Mouse (Mus musculus): ENCODE data around the gene Dgkd. TPM values are rescaled to one million over a fixed set of nuclear protein-coding genes. Genes with fewer than 3 reads are reported as not detected.
"Not testable (repeated sequence)": the region's sequence is repeated elsewhere in the genome, so short reads cannot be mapped to it uniquely, and the experiment has no call there.

Dgkd gene
- polyA plus RNA-seq (2015; fragmentation: Nextera tagmentation; extraction: Ambion mirVana), result 38.2 and 41.8 TPM in 2 replicates

DNA sequence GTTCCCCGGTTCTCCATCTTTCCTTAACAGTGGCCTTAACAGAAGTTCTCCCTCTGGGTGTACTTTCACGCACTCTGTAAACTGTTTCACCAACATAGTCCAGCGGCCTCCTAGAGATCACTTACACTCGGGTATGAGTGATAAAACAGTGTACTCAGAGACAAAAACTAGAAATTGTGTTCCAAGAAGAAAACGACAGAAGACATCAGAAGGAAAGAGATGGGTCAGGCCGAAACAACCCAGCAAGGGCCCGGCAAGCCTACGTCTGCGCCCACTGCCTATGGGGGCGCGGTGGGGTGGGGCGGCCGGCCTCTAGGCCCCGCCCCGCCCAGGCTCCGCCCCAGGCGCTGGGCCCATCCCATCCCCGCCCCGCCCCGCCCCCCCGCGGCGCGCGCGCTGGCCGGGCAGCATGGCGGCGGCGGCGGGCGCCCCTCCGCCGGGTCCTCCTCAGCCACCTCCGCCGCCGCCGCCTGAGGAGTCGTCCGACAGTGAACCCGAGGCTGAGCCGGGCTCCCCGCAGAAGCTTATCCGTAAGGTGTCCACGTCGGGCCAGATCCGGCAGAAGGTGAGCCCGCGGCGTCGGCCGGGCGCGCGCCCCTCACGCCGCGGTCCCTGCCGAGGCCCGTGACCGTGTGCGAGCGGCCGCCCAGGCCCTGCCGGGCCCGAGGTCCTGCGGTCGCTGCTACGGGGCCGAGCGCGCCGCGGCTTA, at the start of gene Dgkd:
Dgkd (plus strand) TSS at position 396 of the 709 bp plus-strand sequence.
- H3K36me3 ChIP-seq, result no peaks in the 10 kb centered on the region
- no peaks in the 10 kb centered on the region for H3K9me3 ChIP-seq
- H3K27ac ChIP-seq (replicated peaks), result peak within 1 kb of the TSS; percentile 83
- peak within 1 kb of the TSS; percentile 73 for H3K4me2 ChIP-seq
- H3K4me3 ChIP-seq, result peak within 1 kb of the TSS; percentile 98
- no peaks in the 10 kb centered on the region for H3K27me3 ChIP-seq
- H3K4me1 ChIP-seq (replicated peaks), result peaks cover 44% of the 10 kb centered on the region
- 1% methylated on average over 59 of the region's 74 CpGs for WGBS
- H3K9ac ChIP-seq, result peak within 1 kb of the TSS; percentile 97
- ATAC-seq (ENCODE audit: low read depth), result peak; percentile 96

DNA sequence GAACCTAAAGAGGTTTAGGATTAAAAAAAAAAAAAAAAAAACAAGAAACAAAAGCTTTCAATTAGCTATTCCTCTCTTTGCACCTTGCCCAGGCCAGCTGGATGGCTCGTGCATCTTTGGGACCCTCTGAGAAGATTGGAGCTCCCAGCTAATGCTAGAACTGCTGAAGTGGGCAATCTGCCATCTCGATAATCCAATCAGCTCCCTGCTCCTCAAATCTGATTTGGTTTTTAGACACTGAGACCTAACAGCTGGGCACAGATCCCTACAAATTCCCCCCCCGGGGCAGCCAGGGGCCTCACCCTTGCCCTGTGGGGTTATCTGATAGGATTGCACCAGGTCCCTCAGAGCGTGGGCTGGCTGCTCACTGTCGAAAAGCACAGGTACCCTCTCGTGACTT, 49.5 kb upstream of the Dgkd start, which contains the start of gene Sag:
Sag (plus strand) TSS at position 105 of the 400 bp plus-strand sequence.
- Histone ChIP-seq H3K4me1 (replicated peaks) (no peaks in the 10 kb centered on the region), H3K4me2 (no peak within 1 kb of the TSS), H3K27ac (replicated peaks) (no peak within 1 kb of the TSS), H3K9ac (no peak within 1 kb of the TSS), H3K4me3 (no peak within 1 kb of the TSS), H3K27me3 (no peaks in the 10 kb centered on the region), H3K9me3 (no peaks in the 10 kb centered on the region), H3K36me3 (no peaks in the 10 kb centered on the region)
- no peak for ATAC-seq (ENCODE audit: low read depth)
- whole genome bisulfite sequencing, result 85% methylated on average over 6 of the region's 6 CpGs

DNA sequence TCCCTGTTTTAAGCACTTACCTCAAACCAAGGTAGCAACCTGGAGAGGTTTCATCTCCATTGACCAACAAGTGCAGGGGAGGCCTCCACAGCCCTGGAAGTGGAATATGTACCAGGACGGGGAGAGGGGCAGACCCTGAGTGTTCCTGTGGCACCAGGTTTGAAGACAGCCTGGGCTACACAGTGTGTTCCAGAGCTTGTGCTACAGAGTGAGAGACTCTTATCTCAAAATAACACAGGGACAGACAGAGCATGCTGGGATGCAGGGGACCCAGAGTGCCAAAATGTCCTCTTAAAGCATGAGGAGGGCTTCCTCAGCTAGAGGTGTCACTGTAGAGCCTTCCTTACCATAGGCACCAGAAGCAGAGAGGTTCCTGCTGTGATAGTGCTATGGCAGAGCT, 45.3 kb upstream of the Dgkd start:
- Histone ChIP-seq H3K27ac (replicated peaks) (no peak overlapping the region), H3K4me1 (replicated peaks) (no peaks in the 10 kb centered on the region), H3K9me3 (no peaks in the 10 kb centered on the region), H3K27me3 (no peaks in the 10 kb centered on the region), H3K9ac (no peak overlapping the region), H3K36me3 (no peaks in the 10 kb centered on the region), H3K4me3 (no peak overlapping the region), H3K4me2 (no peak overlapping the region)
- no peak for ATAC-seq (ENCODE audit: low read depth)
- 82% methylated on average over 1 of the region's 1 CpGs for WGBS

DNA sequence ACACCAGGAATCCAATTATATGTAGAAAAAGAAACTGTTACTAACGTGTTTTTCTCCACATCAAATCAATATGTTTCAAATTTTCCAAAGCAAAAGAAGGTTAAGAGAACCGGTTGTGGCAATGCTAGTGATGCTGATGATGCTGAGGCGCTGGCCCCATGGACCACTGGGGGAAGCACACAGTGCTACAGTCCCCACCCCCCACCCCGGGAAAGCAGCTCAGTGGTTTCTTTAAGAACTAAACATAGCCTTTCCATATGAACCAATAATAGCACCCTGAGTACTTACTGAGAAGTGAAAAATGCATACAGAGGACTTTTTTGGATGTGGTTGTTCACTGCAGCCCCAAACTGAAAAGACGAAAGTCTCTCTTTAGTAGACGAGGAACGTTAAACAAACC, 41.7 kb upstream of the Dgkd start:
- no peak overlapping the region for H3K4me3 ChIP-seq
- no peaks in the 10 kb centered on the region for H3K36me3 ChIP-seq
- H3K27me3 ChIP-seq, result no peaks in the 10 kb centered on the region
- no peak overlapping the region for H3K9ac ChIP-seq
- H3K4me1 ChIP-seq (replicated peaks), result no peaks in the 10 kb centered on the region
- no peak for ATAC-seq (ENCODE audit: low read depth)
- H3K27ac ChIP-seq (replicated peaks), result no peak overlapping the region
- no peak overlapping the region for H3K4me2 ChIP-seq
- 92% methylated on average over 7 of the region's 7 CpGs for WGBS
- no peaks in the 10 kb centered on the region for H3K9me3 ChIP-seq

DNA sequence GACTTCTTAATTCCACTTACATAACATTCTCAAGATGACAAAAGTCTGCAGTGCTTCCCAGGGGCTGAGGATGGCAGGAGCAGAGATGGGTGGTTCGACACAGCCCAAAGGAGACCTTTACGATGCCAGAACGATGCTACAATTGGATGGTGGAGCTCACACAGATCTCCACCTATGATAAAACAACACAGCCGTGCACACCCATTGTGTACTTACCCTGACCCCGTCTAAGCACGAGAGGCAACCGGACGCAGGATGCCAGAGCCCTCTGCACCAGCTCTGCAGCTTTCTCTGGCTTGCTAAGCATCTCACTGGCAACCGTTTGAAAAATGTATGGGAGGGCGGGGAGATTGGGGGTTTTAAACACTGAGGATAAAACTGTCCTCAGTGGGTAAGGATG, 41.0 kb upstream of the Dgkd start:
- 79% methylated on average over 10 of the region's 10 CpGs for WGBS
- Histone ChIP-seq H3K9ac (no peak overlapping the region), H3K4me1 (replicated peaks) (no peaks in the 10 kb centered on the region), H3K27me3 (no peaks in the 10 kb centered on the region), H3K4me3 (no peak overlapping the region), H3K27ac (replicated peaks) (no peak overlapping the region), H3K4me2 (no peak overlapping the region), H3K36me3 (no peaks in the 10 kb centered on the region), H3K9me3 (no peaks in the 10 kb centered on the region)
- no peak for ATAC-seq (ENCODE audit: low read depth)

DNA sequence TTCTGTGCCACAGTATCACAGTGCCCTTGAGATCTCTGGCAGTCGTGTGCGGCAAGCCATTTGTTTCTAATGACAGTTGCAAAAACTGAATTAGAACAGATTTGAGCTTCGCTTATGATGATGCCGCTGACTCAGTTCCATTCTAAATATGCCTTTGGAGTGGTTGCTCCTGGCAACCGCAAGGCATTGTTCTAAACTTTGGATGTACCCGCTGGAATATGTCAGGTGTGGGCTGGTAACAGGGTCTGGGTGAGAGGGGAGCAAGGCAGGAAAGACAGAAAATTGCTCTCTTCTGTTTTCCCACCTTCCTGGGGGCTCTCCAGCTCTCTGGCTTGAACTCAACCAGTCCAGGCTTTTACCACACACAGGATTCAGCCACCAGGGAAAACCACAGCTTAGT, 39.9 kb upstream of the Dgkd start:
- H3K9me3 ChIP-seq, result no peaks in the 10 kb centered on the region
- no peak overlapping the region for H3K4me3 ChIP-seq
- 83% methylated on average over 6 of the region's 6 CpGs for WGBS
- no peak overlapping the region for H3K9ac ChIP-seq
- H3K36me3 ChIP-seq, result no peaks in the 10 kb centered on the region
- H3K27me3 ChIP-seq, result no peaks in the 10 kb centered on the region
- ATAC-seq (ENCODE audit: low read depth), result no peak
- no peak overlapping the region for H3K4me2 ChIP-seq
- no peak overlapping the region for H3K27ac ChIP-seq (replicated peaks)
- no peaks in the 10 kb centered on the region for H3K4me1 ChIP-seq (replicated peaks)

DNA sequence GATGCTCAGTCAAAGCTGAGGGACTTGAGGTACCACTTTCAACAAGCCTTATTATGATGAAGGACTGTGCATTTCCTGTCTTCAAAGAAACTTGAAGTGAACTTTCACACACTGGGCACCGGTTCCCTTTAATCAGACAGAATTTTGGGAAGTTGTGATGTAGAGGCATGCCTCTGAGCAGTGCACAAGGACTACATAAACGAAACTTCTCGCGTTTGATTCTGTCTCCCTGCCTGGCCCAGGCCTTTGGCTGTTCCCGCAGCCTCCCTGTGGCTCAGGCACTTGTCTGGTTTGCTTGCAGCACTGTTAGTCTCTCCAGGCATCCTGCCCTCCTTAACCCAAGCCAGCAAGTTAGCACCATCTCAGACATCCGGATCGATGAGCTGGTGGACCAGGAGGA, 39.4 kb upstream of the Dgkd start:
- Histone ChIP-seq H3K27me3 (no peaks in the 10 kb centered on the region), H3K4me3 (no peak overlapping the region), H3K9me3 (no peaks in the 10 kb centered on the region), H3K4me2 (no peak overlapping the region), H3K36me3 (no peaks in the 10 kb centered on the region), H3K4me1 (replicated peaks) (no peaks in the 10 kb centered on the region), H3K9ac (no peak overlapping the region), H3K27ac (replicated peaks) (no peak overlapping the region)
- 74% methylated on average over 7 of the region's 7 CpGs for WGBS
- ATAC-seq (ENCODE audit: low read depth), result no peak

DNA sequence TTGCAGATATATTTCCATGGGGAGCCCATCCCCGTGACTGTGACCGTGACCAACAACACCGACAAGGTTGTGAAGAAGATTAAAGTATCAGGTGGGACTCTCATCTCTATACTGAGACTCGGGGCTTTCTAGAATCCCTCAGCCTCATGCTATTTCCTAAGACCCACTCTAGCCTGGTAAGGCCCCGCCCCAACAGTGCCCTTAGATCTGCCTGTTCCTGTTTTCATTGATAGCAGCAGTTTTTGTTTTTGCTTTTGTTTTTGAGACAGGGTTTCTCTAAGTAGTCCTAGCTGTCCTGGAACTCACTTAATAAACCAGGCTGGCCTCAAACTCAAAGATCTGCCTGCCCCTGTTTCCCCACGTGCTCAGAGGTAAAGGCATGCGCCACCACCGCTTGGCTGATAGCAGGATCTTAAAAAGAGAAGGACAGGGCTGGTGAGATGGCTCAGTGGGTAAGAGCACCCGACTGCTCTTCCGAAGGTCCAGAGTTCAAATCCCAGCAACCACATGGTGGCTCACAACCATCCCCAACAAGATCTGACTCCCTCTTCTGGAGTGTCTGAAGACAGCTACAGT, 28.6 kb upstream of the Dgkd start:
- no peak overlapping the region for H3K27ac ChIP-seq (replicated peaks)
- 86% methylated on average over 10 of the region's 10 CpGs for WGBS
- H3K4me1 ChIP-seq (replicated peaks), result 0 out of 2 replicates have a peak, but pooled peaks cover 3% of the 10 kb centered on the region
- H3K27me3 ChIP-seq, result no peaks in the 10 kb centered on the region
- H3K4me3 ChIP-seq, result no peak overlapping the region
- no peak overlapping the region for H3K4me2 ChIP-seq
- H3K9me3 ChIP-seq, result no peaks in the 10 kb centered on the region
- ATAC-seq (ENCODE audit: low read depth), result no peak
- no peaks in the 10 kb centered on the region for H3K36me3 ChIP-seq
- H3K9ac ChIP-seq, result no peak overlapping the region

DNA sequence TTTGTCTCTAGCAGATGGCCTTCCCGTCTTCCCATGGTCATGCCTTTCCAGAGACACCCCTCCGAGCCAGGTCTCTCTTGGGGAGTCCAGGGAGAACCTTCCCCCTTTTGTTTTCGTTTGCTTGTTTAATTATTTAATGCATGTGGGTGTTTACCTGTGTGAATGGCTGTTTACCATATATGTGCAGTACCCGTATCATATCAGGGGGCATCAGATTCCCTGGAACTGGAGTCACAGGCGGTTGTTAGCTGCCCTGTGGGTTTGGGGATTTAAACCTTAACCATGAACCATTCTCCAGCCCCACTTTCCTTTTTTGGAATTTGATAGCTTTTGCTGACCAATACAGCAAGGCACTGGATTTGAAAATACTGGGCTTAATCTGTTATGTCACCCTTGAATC, 27.8 kb upstream of the Dgkd start:
- no peaks in the 10 kb centered on the region for H3K9me3 ChIP-seq
- no peaks in the 10 kb centered on the region for H3K27me3 ChIP-seq
- H3K27ac ChIP-seq (replicated peaks), result no peak overlapping the region
- no peak overlapping the region for H3K4me2 ChIP-seq
- H3K9ac ChIP-seq, result no peak overlapping the region
- 88% methylated on average over 5 of the region's 5 CpGs for WGBS
- no peak for ATAC-seq (ENCODE audit: low read depth)
- H3K36me3 ChIP-seq, result no peaks in the 10 kb centered on the region
- H3K4me1 ChIP-seq (replicated peaks), result 0 out of 2 replicates have a peak, but pooled peaks cover 3% of the 10 kb centered on the region
- H3K4me3 ChIP-seq, result no peak overlapping the region

DNA sequence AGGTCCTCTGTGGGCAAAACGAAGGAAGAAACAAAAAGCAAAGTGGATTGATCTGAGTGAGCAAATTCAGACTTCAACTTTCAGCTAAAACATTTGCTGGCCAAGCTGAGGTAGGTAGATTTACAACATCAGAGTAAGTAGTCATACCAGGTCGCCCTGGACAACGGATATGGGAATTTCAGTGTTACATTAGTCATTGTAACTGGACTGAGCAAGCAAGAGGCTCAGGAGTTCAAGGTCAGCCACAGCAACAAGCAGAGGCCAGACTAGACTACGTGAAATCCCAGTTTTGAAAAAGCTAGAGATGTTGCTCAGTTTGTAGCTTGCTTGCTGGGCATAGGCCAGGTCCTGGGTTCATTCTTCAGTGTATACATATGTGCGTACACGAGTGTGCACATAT, 27.1 kb upstream of the Dgkd start:
- no peak overlapping the region for H3K4me3 ChIP-seq
- WGBS, result 88% methylated on average over 6 of the region's 6 CpGs
- no peaks in the 10 kb centered on the region for H3K36me3 ChIP-seq
- no peak overlapping the region for H3K27ac ChIP-seq (replicated peaks)
- 0 out of 2 replicates have a peak, but pooled peaks cover 3% of the 10 kb centered on the region for H3K4me1 ChIP-seq (replicated peaks)
- ATAC-seq (ENCODE audit: low read depth), result no peak
- no peaks in the 10 kb centered on the region for H3K9me3 ChIP-seq
- H3K9ac ChIP-seq, result no peak overlapping the region
- no peaks in the 10 kb centered on the region for H3K27me3 ChIP-seq
- H3K4me2 ChIP-seq, result no peak overlapping the region

DNA sequence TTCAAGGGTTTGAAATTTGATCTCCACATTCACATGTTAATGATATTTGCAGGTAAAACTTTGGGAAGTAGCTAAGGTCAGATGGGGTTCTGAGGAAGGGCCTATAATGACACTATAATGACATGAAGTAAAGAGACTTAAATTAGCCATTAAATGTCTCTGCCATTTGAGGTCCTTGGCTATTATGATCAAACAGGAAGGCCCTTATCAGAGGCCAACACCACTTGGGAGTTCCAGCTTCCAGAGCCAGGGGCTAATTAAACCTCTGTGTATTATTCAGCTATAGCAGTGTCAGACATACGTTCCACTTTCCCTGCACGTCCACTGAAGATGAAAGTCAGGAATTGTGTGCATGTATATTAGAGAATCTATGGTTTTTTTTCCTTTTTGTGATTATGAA, 26.6 kb upstream of the Dgkd start:
- ATAC-seq (ENCODE audit: low read depth), result no peak
- Histone ChIP-seq H3K4me3 (no peak overlapping the region), H3K9me3 (no peaks in the 10 kb centered on the region), H3K4me2 (no peak overlapping the region), H3K36me3 (no peaks in the 10 kb centered on the region), H3K9ac (no peak overlapping the region), H3K4me1 (replicated peaks) (0 out of 2 replicates have a peak, but pooled peaks cover 3% of the 10 kb centered on the region), H3K27me3 (no peaks in the 10 kb centered on the region), H3K27ac (replicated peaks) (no peak overlapping the region)
- 68% methylated on average over 2 of the region's 2 CpGs for WGBS

DNA sequence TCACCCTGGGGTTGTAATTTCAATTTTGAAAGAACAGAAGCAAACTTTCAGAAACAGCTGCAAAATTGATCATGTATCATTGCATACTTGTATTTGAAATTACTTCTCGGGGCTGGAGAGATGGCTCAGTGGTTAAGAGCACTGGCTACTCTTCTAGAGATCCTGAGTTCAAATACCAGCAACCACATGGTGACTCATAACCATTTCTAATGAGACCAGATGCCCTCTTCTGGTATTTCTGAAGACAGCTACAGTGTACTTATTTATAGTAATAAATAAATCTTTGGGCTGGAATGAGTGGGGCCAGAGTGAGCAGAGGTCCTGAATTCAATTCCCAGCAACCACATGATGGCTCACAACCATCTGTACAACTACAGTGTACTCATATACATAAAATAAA, 25.6 kb upstream of the Dgkd start:
- not testable (repeated sequence) for H3K27me3 ChIP-seq; ATAC-seq (ENCODE audit: low read depth); H3K4me3 ChIP-seq; H3K9ac ChIP-seq; H3K4me1 ChIP-seq (replicated peaks); H3K9me3 ChIP-seq; H3K4me2 ChIP-seq; H3K27ac ChIP-seq (replicated peaks); H3K36me3 ChIP-seq
- WGBS, result 79% methylated on average over 1 of the region's 1 CpGs

DNA sequence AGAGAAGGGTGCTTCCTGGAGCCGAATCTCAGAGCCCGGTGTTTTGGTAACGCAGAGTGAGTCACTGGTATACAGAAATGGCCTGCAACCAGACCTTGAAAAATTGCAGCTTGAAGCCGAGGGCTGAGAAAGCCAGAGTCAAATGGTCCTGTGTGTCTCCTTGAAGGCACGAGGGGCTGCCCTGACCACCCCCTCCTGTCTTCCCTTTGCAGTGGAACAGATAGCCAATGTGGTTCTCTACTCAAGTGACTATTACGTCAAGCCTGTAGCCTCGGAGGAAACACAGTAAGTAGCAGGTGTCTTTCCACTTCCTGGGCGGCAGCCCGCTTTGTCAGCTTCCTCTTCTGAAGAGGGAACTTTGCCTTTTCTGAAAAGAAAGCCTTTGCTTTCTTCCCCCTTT, 24.9 kb upstream of the Dgkd start:
- Histone ChIP-seq H3K4me2 (no peak overlapping the region), H3K9ac (no peak overlapping the region), H3K4me1 (replicated peaks) (0 out of 2 replicates have a peak, but pooled peaks cover 3% of the 10 kb centered on the region), H3K9me3 (no peaks in the 10 kb centered on the region), H3K27me3 (no peaks in the 10 kb centered on the region), H3K36me3 (no peaks in the 10 kb centered on the region), H3K27ac (replicated peaks) (no peak overlapping the region), H3K4me3 (no peak overlapping the region)
- ATAC-seq (ENCODE audit: low read depth), result no peak
- 80% methylated on average over 9 of the region's 9 CpGs for WGBS

All from neural tube, embryonic 13.5 days (tissue).